Mouse (Mus musculus) adrenal gland, adult (tissue): ENCODE measurements at regions not wholly inside any gene's neighbourhood (a gene's known extent, or its start where the extent isn't known, plus 50 kb on each side); places are given as distances from the start of the nearest gene placed in this dataset.

ENCODE experiments used
- DNase-seq, 2 experiments: peaks; one replicate each; pipeline ENCODE4 v3.0.0; 2022 to 2023; ENCODE audit warnings: low spot score in 1 of 2; ENCODE audit not compliant: inconsistent age in 2 of 2

GRCm38 (mm10) chr11:112886139-112886538, 104.1 kb downstream of the Sox9 start:
- DNase-seq: no peak

DNA sequence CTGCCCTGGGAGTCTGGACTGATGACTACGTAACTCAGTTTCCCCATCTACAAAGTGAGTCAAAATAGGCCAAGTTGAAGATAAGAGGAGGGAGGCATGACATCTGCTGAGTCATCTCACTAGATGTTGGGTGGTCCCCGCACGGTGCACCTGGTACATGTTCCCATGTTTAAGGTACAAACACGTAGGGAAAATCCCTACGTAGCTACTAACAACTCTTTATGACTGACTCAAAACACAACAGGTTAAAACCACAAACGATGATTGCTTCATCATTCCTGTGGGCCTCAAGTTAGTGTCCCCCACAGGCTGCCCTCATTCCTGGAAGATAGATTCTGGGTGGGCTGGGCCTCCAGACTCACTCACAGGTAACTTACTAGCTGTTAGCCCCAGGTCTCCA, 107.7 kb downstream of the Sox9 start:
- DNase-seq: no peak

GRCm38 (mm10) chr11:112897597-112897996, 115.6 kb downstream of the Sox9 start:
- DNase-seq: peak in 1 of 2 experiments; percentile 64

- DNase-seq: no peak
These were observed 120.6 kb downstream of the Sox9 start for GRCm38 (mm10) chr11:112902618-112903017.

DNA sequence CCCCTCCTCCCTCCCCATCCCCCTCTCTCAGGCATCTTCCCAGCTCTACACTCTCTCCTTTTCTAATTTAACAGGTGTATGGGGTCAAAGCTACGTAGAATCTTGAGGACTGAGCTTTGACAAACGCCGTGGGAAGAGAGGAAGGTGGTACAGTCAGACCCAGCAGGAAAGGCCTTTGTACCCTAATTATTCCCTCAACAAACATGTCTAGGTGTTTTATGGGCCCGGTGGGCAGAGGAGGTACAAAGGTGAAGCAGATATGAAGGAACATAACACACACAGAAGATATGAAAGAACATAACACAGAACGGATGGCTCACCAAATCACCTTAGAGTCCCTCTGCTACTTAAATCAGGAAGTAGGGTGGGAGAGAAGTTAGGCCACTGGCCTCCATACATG, 128.3 kb downstream of the Sox9 start:
- DNase-seq: no peak

GRCm38 (mm10) chr11:112912875-112913274, 130.9 kb downstream of the Sox9 start:
- DNase-seq: no peak

DNA sequence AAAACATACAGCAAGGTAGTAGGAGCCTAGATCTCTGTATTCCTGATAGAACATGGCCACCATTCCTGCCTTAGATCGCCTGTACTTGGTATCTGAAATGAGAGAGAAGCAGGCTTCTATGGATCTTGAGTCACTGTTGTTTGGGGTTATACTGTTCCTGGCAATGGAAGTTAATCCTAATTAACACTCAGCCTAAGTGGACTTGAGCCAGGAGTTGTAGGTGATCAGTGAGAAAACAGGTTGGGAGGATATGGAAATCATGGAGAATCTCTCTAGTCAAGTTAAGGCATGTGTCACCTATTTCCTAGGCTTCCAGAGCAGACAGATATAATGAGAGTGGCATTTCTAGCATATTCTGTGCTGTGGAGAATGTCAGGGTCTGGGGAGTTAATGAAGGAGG, 134.9 kb downstream of the Sox9 start:
- DNase-seq: no peak

GRCm38 (mm10) chr11:112920131-112920530, 138.1 kb downstream of the Sox9 start:
- DNase-seq: no peak

DNA sequence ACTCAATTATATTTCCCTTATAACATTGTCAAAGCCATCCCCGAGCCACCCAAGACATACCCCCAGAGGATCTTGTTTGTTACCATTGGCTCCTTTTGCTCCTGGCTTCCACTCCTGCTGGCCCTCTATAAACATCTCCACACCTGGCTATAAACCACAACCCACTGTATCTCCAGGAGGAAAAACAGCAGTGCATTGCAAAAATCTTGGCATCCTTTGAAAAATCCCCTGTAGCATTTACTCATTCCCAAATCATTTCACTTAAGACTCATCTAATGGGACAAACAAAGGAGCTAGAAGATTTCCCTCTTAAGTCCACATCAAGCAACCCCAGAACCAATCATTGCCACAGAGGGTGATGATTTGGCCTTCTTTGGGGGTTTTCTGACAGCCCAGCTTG, 142.6 kb downstream of the Sox9 start:
- DNase-seq: no peak

DNA sequence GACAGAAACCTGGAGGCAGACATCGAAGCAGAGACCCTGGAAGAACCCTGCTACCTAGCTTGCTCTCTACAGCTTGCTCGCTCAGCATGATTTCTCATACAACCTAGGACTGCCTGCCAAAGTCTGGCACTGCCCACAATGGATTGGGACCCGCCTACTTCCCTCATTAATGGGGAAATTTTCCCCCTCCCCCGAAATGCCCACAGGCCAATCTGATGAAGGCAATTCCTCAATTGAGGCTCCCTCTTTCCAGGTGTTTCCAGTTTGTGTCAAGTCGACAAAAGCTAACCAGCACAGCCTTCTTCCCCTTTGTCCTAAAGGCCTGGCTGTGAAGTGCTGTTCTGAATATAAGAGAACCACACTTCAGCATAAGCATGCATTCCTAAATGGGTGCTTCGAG, 143.1 kb downstream of the Sox9 start:
- DNase-seq: no peak

GRCm38 (mm10) chr11:112926330-112927025, 144.5 kb downstream of the Sox9 start:
- peak; percentile 15 to 48 for DNase-seq

- no peak for DNase-seq
These were observed 148.3 kb downstream of the Sox9 start for GRCm38 (mm10) chr11:112930186-112930808.

- no peak for DNase-seq
These were observed 156.0 kb downstream of the Sox9 start for GRCm38 (mm10) chr11:112938035-112938434.

DNA sequence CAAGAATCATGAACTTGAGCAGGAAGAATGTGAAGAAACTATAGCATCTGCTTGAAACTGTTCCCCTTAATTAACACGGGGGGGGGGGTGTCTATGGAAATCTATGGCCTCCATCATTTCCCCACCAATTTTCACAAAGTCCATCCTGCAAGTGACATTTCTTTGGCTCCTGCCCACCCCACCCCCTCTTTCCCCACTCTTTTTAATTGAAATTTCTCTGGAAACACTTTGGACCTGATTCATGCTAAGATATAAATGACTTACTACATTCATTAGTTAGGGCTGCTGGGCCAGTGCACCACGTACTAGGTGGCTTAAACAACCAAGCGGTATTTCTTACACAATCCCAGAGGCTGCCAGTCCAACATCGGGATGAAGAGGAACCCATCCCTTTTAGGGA, 169.4 kb downstream of the Sox9 start:
- DNase-seq: no peak

DNA sequence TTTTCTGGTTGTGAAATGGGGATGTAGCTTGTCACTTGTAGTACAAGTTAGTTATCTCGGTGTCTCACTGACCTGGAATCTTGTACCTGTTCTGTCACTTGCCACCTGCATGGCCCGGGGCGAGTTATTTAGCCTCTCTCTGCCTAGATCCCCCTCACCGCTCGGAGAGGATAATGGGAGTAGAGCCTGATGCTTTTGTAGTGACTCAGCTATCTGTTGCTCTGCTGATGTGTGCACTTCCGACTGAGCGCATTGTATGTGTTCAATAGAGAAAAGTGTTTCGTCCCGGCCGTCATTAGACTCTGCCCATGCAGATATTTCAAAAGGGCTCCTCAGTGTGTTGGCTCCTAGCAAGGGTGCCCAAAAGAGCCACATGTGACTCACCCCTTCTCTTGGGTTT, 170.3 kb downstream of the Sox9 start:
- no peak for DNase-seq

- DNase-seq: no peak
These were observed 171.5 kb downstream of the Sox9 start for GRCm38 (mm10) chr11:112953491-112953890.

GRCm38 (mm10) chr11:112956748-112957440, 174.9 kb downstream of the Sox9 start:
- DNase-seq: peak; percentile 6 to 30

GRCm38 (mm10) chr11:112959609-112960008, 177.6 kb downstream of the Sox9 start:
- DNase-seq: no peak

- DNase-seq: no peak
These were observed 191.3 kb downstream of the Sox9 start for GRCm38 (mm10) chr11:112973286-112973685.

GRCm38 (mm10) chr11:112974893-112975292, 192.9 kb downstream of the Sox9 start:
- DNase-seq: no peak

GRCm38 (mm10) chr11:112976914-112977785, 195.1 kb downstream of the Sox9 start:
- no peak for DNase-seq
